Mouse (Mus musculus) adrenal gland, postnatal 10 days (tissue): ENCODE data around the gene Gorasp2. TPM values are rescaled to one million over a fixed set of nuclear protein-coding genes. Genes with fewer than 3 reads are reported as not detected.

Experiments used
- DNase-seq: peaks from one replicate; pipeline ENCODE4 v3.0.0; 2021; ENCODE audit warnings: mixed read lengths
- total RNA-seq, 2 experiments: library from RNA; stranded (reverse); gene quantifications; 2 replicates each; pipeline ENCODE4 v1.2.3; 2021

The Gorasp2 gene
- total RNA-seq, 2 experiments from 2014 or later = 84.1 to 92.4 TPM

GRCm38 (mm10) chr2:70742588-70742987 is 81.2 kb downstream of the Gorasp2 start:
- no peak for DNase-seq

- no peak for DNase-seq
Observed at GRCm38 (mm10) chr2:70751655-70752054, 90.3 kb downstream of the Gorasp2 start.

- no peak for DNase-seq
Observed at GRCm38 (mm10) chr2:70752149-70752548, 90.8 kb downstream of the Gorasp2 start.

Other genes with a start within 250 kb of the Gorasp2 start
- gene Sp5, start 186.7 kb upstream of the Gorasp2 start, total RNA-seq = 1 to 10 TPM; 1.8 to 2.3 TPM
- gene Erich2, start 152.8 kb upstream of the Gorasp2 start, total RNA-seq = under 1 TPM; 0.15 to 0.18 TPM
- gene Gad1, start 108.5 kb upstream of the Gorasp2 start, total RNA-seq = 1 to 10 TPM in 1 of 2 experiments, under 1 TPM in 1; 0.78 to 1.7 TPM
- under 1 TPM; 0.33 to 0.48 TPM for gene Gm26558, start 532 bp downstream of the Gorasp2 start, total RNA-seq
- gene Tlk1, start 164.2 kb downstream of the Gorasp2 start, total RNA-seq = 10 to 100 TPM; 47.4 to 56.7 TPM